Mouse (Mus musculus): ENCODE results near the gene Slc2a2.

GRCm38 (mm10) chr3:28658349-28658748 lies 39.4 kb upstream of the Slc2a2 start:
- TF ChIP-seq POLR2A (IDR thresholded peaks at IDR 0.05; ENCODE audit: insufficient read depth, low read depth, low read length) (no peak), CTCF (IDR thresholded peaks at IDR 0.05; ENCODE audit: insufficient read depth, low read depth, low read length) (no peak)

Measured in olfactory bulb, adult 2 months (tissue).